Mouse (Mus musculus): ENCODE measurements around the gene Trim71. TPM values are rescaled to one million over a fixed set of nuclear protein-coding genes. Genes with fewer than 3 reads are reported as not detected.
A peak's percentile ranks its signal among the peaks of the same experiment; 100 is the strongest.

Gene Trim71
- under 1 TPM in 1 of 3 experiments, not detected in 2; 0.04 TPM for polyA plus RNA-seq (2017; shearing (Covaris generic))

- no peak for ATAC-seq
Observed at GRCm38 (mm10) chr9:114563761-114564606, at the start of gene Trim71. Gene Trim71 (minus strand): TSS chr9:114564369.

GRCm38 (mm10) chr9:114613026-114613425, 48.9 kb upstream of the Trim71 start:
- peak; percentile 38 for ATAC-seq

DNA sequence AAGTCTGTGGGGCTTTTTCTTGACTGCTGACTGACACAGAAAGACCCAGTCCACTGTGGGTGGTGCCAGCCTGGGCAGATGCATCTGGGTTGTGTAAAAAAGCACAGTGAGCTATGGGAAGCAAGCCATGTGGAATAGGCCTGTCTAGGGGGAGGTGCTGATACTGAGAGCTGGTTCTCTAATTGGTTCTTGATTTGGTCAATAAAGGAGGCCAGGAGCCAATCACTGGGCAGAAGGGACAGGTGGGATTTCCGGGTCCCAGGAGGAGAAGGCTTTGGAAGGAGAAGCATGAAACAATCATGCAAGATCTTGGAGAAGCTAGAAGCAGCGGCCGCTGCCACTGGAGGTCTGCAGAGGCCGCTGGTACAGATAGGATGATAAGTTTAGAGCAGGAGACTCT, 48.4 kb upstream of the Trim71 start:
- ATAC-seq = no peak

DNA sequence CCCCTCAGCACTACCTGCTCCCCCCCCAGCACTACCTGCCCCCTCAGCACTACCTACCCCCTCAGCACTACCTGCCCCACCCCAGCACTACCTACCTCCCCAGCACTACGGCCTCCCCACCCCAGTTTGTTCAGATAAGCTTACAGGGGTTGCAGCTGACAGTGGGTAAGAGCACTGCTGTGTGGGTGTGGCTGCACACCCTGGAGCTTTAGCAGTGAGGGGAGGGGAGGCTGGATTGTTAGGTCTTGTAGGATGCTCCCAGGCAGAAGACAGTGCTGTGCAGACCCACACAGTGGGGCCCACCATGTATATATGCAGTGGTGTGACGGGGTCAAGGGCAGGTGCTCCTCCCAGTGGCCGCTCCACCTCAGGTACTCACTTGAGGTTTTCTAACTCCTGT, 46.1 kb upstream of the Trim71 start:
- ATAC-seq = no peak

DNA sequence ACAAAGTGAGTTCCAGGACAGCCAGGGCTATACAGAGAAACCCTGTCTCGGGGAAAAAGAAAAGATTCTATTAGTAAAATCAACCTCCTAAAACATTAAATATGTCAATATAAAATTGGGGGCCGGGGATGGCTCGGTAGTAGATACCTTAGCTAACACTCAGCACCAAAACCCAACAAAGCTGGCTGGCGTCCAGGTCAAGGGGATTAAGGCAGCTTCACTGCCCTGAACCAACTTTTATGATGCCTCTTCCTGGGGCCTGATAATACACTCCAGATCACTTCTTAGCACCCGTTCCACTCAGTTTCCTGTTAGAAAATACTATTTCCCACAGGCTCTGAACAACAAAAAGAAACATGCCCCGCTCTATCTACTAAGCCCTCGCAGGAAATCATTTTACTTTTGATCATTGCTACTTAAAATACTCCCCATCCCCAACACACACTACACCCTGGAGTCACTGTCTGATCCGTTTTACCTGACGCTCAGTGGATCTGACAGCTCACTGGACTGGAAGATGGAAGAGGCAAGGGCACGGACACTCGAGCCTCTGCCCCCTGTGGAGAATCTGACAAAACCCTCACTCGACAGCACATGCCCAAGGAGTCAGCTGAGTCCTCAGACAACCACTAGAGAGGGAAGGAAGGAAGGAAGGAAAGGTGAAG, 39.8 kb upstream of the Trim71 start:
- no peak for ATAC-seq

DNA sequence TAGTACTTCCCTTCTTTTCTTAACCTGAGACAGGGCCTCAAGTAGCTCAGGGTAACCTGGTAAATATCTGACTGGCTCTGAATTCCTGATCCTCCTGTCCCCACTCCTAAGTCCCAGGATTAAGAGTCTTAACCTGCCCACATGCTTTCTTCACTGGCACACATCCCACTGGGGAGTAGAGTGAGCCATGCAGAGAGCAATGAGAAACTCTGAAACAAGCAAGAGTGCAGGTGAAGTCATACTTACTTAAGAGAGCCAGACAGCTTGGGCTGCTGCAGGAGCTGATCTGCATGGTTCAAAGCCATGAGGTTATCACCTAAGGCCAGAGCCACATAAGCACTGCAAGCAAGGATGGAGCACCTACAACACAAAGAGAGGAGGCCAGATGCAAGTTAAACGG, 36.9 kb upstream of the Trim71 start:
- no peak for ATAC-seq

- ATAC-seq = no peak
Observed at GRCm38 (mm10) chr9:114585017-114585345, 20.8 kb upstream of the Trim71 start.

- ATAC-seq = no peak
Observed at GRCm38 (mm10) chr9:114584183-114585016, 20.2 kb upstream of the Trim71 start.

DNA sequence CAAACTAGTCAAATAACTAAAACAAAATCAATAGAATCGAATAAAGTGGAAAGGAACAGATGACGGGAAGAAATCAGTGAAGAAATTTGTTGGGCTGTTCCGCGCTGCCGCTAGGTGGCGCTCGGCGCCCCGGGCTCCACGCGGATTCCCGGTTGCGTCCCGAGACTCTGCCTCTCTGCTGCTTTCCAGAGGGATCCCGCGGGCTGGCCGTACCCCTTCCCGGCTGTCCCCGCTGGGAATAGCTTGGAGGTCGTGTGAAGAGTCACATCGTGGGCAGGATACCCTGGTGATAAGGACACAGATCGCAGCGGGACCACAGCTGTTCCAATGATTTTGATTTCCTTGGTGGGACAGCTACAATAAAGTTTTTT, 19.6 kb upstream of the Trim71 start:
- no peak for ATAC-seq

- no peak for ATAC-seq
Observed at GRCm38 (mm10) chr9:114578646-114579045, 14.5 kb upstream of the Trim71 start.

DNA sequence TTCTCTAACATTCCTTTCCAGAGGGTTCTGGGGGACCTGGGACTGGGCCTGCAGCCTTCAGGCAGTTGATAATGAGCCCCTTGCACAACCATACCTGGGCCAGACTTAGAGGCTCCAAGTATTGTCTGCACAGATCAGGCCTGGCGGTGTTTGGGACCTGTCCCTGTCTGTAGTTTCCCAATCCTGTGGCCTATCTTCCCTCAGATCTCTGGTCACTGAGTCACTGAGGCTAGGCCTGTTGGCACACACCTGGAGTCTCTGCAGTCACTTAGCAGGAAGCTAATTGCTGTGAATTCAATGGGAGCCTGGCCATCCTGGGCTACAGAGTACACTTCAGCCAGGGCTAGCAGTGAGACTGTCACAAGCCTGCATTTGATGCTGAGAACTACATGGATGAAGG, 11.8 kb upstream of the Trim71 start:
- no peak for ATAC-seq

GRCm38 (mm10) chr9:114573528-114573927, 9.4 kb upstream of the Trim71 start:
- ATAC-seq = peak; percentile 43

DNA sequence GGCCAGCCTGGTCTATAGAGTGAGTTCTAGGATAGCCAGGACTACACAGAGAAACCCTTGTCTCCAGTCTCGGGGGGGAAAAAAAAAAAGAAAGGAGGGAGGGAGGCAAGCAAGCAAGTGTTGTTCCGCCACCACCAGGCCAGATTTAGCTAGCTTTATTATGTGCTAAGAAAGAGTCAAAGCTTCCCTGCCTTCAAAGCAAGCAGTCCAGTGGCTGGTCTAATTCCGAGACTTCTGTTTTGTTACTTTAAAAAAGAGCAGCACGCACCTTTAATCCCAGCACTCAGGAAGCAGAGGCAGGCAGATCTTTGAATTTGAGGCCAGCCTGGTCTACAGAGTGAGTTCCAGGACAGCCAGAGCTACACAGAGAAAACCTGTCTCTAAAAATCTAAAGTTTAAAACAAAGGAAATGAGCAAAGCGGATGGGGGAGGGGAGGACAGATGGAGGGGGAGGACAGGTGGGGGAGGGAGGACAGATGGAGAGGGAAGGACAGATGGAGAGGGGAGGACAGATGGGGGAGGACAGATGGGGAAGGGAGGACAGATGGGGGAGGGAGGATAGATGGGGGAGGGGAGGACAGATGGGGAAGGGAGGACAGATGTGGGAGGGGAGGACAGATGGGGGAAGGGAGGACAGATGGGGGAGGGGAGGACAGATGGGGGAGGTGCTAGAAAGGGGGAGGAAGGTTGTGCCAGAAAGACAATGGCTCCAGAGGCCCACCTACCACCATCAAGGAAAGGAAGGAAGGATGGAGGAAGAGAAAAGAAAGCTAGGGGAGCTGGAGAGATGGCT, 4.7 kb upstream of the Trim71 start:
- no peak for ATAC-seq

DNA sequence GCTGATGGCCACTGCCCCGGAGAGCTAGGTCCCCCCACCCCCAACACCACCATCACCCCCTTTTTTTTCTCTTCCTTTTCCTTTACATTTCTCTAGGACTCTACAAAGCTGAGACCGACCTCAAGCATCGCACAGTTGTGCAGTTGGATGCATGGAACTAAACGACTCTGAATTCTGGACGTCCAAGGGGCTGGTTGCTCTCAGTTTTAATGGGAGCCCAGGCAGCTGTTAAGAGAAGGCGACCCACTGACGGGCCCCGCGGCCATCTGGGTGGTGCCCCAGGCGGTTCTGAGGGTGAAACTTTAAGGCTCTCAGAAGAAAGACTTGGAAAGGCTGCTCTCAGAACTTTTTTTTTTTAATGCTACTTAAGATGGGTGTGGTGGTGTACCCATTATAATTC, 498 bp upstream of the Trim71 start:
- ATAC-seq = no peak

GRCm38 (mm10) chr9:114562919-114563751, 1.0 kb downstream of the Trim71 start:
- no peak for ATAC-seq

DNA sequence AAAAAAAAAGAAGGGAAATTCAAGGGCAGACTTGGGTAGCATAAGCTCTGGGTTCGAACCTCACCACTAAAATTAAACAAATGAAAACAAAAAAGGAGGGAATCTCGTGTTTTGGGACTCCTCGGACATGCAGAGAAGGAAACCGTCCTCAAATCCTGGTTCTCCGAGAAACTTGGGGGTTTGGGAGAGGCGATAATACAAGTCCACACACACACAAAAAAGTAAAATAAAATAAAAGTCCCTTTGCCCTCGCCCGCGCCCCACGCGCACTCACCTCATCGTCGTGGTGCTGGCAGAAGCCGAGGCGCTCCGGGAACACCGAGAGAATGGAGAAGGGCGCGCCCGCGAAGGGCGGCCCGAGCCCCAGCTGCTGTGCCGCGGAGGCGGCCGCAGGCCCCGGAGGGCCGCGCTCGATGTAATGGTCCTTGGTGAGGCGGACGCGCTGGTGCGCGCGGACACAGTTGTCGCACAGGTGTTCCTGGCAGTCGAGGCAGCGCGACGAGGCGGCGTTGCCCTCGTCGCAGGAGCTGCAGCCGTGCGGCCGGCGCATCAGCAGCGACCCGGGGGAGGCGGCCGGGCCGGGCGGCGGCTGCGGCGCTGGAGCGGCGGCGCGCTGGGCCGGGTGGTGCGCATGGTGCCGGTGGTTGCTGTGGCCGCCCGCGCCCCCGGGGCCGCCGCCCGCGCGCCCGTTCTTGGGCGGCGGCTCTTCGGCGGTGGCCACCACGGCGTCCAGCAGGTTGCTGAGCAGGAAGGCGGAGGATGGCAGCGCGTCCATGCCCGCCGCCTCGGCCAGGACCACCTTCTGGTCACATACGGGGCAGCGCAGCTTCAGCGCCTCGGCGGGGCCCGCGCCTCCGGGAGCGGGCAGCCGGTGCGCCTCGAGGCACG, 1.9 kb downstream of the Trim71 start:
- no peak for ATAC-seq

- no peak for ATAC-seq
Observed at GRCm38 (mm10) chr9:114561671-114561971, 2.5 kb downstream of the Trim71 start.

DNA sequence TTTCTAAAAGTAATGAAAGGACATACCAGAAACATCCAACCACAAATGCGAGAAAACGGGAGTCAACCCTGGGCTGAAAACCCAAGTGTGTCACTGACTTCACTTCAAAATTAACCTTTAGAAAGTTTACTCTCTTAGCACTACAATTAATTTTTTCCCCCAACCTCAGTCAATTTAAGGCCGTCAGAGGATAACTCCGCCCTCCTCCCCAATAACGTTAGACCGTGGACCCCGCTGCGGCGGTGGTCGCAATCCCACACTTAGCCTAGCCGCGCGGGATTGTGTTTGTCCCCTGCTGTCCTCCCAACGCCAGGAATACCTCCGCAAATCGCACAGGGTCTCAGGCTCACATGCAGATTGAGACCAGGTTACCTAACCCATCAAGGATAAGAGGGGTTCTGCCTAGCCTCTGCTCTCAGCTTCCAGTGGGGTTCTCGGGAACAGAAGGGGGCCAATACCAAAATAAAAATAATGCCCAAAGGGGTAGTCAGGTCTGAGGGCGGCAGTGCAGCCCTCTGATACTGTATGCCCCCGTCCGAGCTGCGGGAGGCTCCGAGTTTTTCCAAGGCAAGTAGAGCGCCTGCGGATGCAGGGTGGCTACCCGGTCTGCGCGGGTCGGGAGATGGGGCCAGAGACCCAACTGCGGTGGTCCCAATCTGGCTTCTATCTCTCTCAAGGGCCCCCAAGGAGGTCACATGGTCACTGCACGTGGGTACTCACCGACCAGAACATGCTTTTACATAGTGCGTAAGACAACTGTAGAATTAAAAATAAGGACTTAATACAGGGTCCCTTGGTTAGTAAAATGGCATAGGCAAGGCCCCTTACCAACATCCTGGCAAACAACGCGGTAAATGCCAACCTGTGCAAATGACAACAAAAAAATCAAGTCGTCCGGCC, 3.1 kb downstream of the Trim71 start:
- ATAC-seq = no peak

- no peak for ATAC-seq
Observed at GRCm38 (mm10) chr9:114560141-114560540, 4.0 kb downstream of the Trim71 start.

GRCm38 (mm10) chr9:114557086-114557485, 7.1 kb downstream of the Trim71 start:
- no peak for ATAC-seq
